Mouse (Mus musculus): Measurements from ENCODE around the gene Rbm48.

GRCm38 (mm10) chr5:3544480-3544769 lies 52.0 kb downstream of the Rbm48 start:
- TF ChIP-seq MYOG (IDR thresholded peaks at IDR 0.05; ENCODE audit: control insufficient read depth, extremely low read depth, insufficient read length), result no peak
- TF ChIP-seq CTCF (IDR thresholded peaks at IDR 0.05; ENCODE audit: control insufficient read depth, insufficient read depth, insufficient read length), result no peak
- TF ChIP-seq USF1 (IDR thresholded peaks at IDR 0.05; ENCODE audit: low read depth), result no peak
- TF ChIP-seq CEBPB (IDR thresholded peaks at IDR 0.05; ENCODE audit: low read depth), result no peak
- no peak for TF ChIP-seq MAX (IDR thresholded peaks at IDR 0.05)
- no peak for TF ChIP-seq MYOD1 (IDR thresholded peaks at IDR 0.05; ENCODE audit: control insufficient read depth, insufficient read length, low read depth)
- TF ChIP-seq FOSL1 (IDR thresholded peaks at IDR 0.05; ENCODE audit: insufficient read depth, low read length, poor library complexity, severe bottlenecking), result no peak

Data from C2C12 (cell line).